Mouse (Mus musculus) myocyte (in vitro differentiated cells): ENCODE data around the gene Atp13a2.

ENCODE experiments used
- CEBPB ChIP-seq: IDR thresholded peaks from 2 replicates; pipeline ENCODE4 v1.6.1; 2011; ENCODE audit warnings: mild to moderate bottlenecking, moderate library complexity; ENCODE audit not compliant: poor library complexity, insufficient read depth, severe bottlenecking
- E2F4 ChIP-seq: IDR thresholded peaks from one replicate; pipeline ENCODE4 v1.6.1; 2011; ENCODE audit warnings: mild to moderate bottlenecking, control low read depth, moderate library complexity; ENCODE audit not compliant: insufficient read depth
- MAX ChIP-seq: IDR thresholded peaks from one replicate; pipeline ENCODE4 v1.6.1; 2011; ENCODE audit warnings: low read depth, mild to moderate bottlenecking, control low read depth
- MYOD1 ChIP-seq, 3 experiments: IDR thresholded peaks; one replicate each; pipeline ENCODE4 v1.6.1; 2011; ENCODE audit warnings: control low read depth in 2 of 3, low read depth in 2 of 3, mild to moderate bottlenecking in 2 of 3, moderate library complexity in 1 of 3; ENCODE audit not compliant: insufficient read length in 2 of 3, control insufficient read depth in 1 of 3
- MYOG ChIP-seq, 3 experiments: IDR thresholded peaks; one replicate each; pipeline ENCODE4 v1.6.1; 2011; ENCODE audit warnings: control low read depth in 2 of 3, low read depth in 2 of 3, mild to moderate bottlenecking in 2 of 3; ENCODE audit not compliant: insufficient read length in 2 of 3, control insufficient read depth in 1 of 3, insufficient read depth in 1 of 3
- POLR2A ChIP-seq: IDR thresholded peaks from one replicate; pipeline ENCODE4 v1.6.1; 2011; ENCODE audit warnings: low read depth, mild to moderate bottlenecking, control low read depth, moderate library complexity; ENCODE audit not compliant: insufficient read length
- POLR2AphosphoS2 ChIP-seq: IDR thresholded peaks from one replicate; pipeline ENCODE4 v1.6.1; 2011; ENCODE audit warnings: low read depth, control low read depth; ENCODE audit not compliant: insufficient read length
- TCF3 ChIP-seq: IDR thresholded peaks from one replicate; pipeline ENCODE4 v1.6.1; 2011; ENCODE audit warnings: low read depth, control low read depth; ENCODE audit not compliant: insufficient read length
- USF1 ChIP-seq: IDR thresholded peaks from one replicate; pipeline ENCODE4 v1.6.1; 2011; ENCODE audit warnings: low read depth, mild to moderate bottlenecking, control low read depth, moderate library complexity

DNA sequence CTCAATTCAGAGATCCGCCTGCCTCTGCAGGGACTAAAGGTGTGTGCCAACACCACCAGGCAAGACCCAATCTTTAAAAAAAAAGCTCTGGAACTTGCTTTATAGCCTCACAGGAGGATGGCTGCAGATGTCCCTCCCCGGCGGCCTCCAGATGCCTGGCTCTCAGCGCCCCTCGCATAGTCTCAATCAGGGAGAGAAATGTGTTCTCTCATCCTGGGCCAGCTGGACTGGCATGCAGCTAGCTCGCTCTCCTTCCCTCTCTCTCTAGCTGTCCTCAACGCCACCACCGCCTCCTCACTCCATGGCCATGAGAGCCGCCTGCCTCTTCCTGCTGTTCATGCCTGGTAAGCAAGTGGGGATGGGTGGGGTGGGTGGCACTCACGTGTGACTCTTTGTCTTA, 25.9 kb downstream of the Atp13a2 start:
- no peak for TF ChIP-seq E2F4
- TF ChIP-seq USF1, result no peak
- no peak for TF ChIP-seq POLR2AphosphoS2
- TF ChIP-seq POLR2A, result no peak
- no peak for TF ChIP-seq MYOG (IDR thresholded peaks at IDR 0.05; ENCODE audit: control insufficient read depth in 1 of 3, insufficient read depth in 1 of 3, insufficient read length in 2 of 3, low read depth in 2 of 3)
- TF ChIP-seq CEBPB, result no peak
- TF ChIP-seq MYOD1 (IDR thresholded peaks at IDR 0.05; ENCODE audit: control insufficient read depth in 1 of 3, insufficient read length in 2 of 3, low read depth in 2 of 3), result no peak
- TF ChIP-seq MAX, result no peak
- TF ChIP-seq TCF3, result no peak
